Mouse (Mus musculus) megakaryocyte progenitor cell, adult 5-6 weeks (primary cell): Measurements from ENCODE around the gene Kcnip2. TPM values are rescaled to one million over a fixed set of nuclear protein-coding genes. Genes with fewer than 3 reads are reported as not detected.
A peak's percentile ranks its signal among the peaks of the same experiment; 100 is the strongest.

ENCODE experiments used
- ATAC-seq: replicated peaks from 2 replicates; pipeline ENCODE4 v1.8.0; 2016; ENCODE audit warnings: mild to moderate bottlenecking, moderate TSS enrichment, inconsistent platforms; ENCODE audit not compliant: poor library complexity
- total RNA-seq, 2 experiments: library from RNA; stranded (forward) in 1 of 2; stranded (reverse) in 1 of 2; fragments of 157-497, 149-512 nt in 1 of 2; fragments of 200-1000 nt in 1 of 2; gene quantifications; 2 replicates each; pipeline versions ENCODE4 v1.2.3 to v1.2.4; 2015 to 2017

Gene Kcnip2
- total RNA-seq (2015) = 1.5 TPM in 1 of 2 replicates, not detected in the other
- total RNA-seq (2017) = 0.07 TPM in 1 of 2 replicates, not detected in the other

DNA sequence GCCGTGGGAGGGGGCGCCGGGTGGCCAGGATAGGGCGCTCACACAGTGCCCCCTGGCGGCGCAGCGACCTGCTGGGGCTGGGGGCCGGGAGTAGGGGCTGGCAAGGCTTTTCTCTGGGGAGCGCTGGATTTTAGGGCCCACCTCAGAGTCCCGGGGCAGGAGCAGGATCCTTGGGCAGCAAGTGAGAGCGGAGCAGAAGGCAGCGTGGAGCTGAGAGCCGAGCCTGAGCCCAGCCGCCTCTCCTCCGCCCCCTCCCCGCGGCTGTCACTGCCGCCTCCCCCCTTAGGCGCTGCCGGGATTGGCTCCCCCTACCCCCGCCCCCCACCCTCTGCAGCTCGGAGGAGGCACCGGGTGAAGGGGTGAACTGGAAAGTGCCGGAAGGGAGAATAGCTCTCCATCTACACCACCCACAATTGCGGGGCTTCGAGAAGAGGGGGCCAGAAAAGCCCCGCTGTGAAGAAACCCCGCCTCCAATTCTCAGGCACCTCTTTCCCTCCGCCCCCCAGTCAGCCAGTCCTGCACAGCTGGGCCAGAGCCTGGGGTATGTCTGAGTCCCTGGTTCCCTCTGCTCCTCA lies at the start of gene Kcnip2:
Gene Kcnip2 (minus strand): TSS at position 231 of the 575 bp plus-strand sequence.
- no peak for ATAC-seq

DNA sequence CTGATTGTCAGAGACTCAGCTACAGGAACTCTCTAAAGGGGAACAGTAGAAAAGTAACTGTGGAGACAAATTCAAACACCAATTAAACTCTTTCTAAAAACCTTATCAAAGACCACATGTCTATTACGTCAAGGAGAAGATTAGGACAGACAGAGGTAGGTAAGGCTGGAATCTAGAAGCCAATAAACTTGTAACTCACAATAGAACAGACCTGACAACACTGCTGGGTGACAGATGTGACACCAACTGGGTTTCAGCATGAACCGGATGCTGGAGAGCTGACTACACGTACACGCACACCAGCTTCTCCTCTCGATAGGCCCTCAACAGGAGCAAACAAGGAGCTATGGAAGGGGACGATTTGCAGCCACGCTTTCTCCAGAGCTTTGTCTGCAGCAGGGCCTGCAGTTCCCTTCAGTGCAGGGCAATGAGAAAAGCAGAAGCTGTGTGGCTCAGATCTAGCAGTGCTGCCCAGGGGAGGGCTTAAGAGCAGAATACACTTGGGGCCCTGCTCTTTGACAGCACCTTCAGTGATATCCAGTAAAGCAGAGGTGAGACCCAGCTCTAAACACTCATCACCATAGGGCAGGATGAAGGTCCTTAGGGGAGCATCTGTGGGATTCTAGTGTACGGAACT lies 39.5 kb upstream of the Kcnip2 start:
- peak; percentile 31; the same call in 1 of the 2 replicates for ATAC-seq

- ATAC-seq = no peak
Measured at GRCm38 (mm10) chr19:45854521-45854920, 38.7 kb upstream of the Kcnip2 start.

GRCm38 (mm10) chr19:45847733-45848093 lies 31.9 kb upstream of the Kcnip2 start:
- no peak for ATAC-seq

GRCm38 (mm10) chr19:45847016-45847732 lies 31.3 kb upstream of the Kcnip2 start:
- ATAC-seq = peak; percentile 52; the same call in 1 of the 2 replicates

GRCm38 (mm10) chr19:45844209-45844608 lies 28.3 kb upstream of the Kcnip2 start:
- ATAC-seq = no peak

- ATAC-seq = peak; percentile 73
Measured at GRCm38 (mm10) chr19:45843424-45843823, 27.6 kb upstream of the Kcnip2 start.

- ATAC-seq = no peak
Measured at GRCm38 (mm10) chr19:45837050-45837994, 21.5 kb upstream of the Kcnip2 start.

- no peak for ATAC-seq
Measured at GRCm38 (mm10) chr19:45835490-45835889, 19.6 kb upstream of the Kcnip2 start.

GRCm38 (mm10) chr19:45833665-45834064 lies 17.8 kb upstream of the Kcnip2 start:
- ATAC-seq = no peak

DNA sequence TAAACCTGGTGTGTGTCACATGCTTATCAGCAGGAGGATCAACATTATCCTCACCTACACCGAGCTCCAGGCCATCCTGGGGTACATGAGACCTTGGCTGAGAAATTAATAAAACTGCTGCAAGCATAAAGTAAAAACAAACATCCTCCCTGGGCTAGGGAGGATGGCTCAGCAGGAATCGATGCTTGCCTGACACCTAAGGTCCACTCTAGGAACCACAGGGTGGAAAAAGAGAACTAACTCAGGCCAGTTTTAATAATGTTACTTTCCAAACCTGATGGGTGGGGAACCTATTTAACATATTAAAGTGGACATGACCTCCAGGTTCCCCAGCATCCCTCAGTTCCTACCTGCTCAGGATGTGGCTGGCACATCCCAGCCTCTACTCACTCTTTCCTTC lies 14.8 kb upstream of the Kcnip2 start:
- no peak for ATAC-seq

DNA sequence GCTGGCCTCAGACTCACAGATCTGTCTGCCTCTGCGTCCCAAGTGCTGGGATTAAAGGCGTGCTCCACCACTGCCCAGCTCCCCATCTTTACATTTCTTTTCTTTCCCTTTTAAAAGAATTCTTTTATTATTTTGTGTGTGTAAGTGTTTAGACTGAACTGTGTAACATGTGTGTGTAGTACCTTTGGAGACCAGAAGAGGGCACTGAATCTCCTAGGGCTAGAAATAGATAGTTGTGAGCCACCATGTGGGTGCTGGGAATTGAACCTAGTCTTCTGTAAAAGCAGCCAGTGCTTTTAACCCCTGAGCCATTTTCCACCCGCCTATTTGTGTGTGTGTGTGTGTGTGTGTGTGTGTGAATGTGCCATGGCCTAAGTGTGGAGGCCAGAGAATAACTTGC lies 11.9 kb upstream of the Kcnip2 start:
- ATAC-seq = no peak

- no peak for ATAC-seq
Measured at GRCm38 (mm10) chr19:45827125-45827524, 11.3 kb upstream of the Kcnip2 start.

DNA sequence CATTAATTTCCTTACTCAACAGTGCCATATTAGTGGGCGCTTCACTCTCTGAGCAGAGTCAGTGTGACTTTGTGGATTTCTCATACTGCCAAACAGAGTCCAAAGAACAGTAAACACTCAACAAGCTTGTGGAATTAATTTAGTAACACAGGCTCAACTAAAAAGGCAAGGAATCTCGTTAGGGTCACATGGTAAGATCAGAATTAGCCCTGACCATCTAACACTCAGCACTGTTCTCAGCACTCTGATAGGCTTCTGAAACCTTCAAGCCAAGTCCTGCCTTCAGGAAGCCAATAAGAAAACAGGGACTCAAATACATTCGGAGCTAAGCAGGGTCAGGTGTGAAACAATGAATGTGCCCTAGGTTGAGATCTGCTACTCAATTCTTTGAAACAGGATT lies 10.3 kb upstream of the Kcnip2 start:
- no peak for ATAC-seq

GRCm38 (mm10) chr19:45821832-45822231 lies 6.0 kb upstream of the Kcnip2 start:
- no peak for ATAC-seq

GRCm38 (mm10) chr19:45817816-45818490 lies 2.1 kb upstream of the Kcnip2 start:
- ATAC-seq = no peak

GRCm38 (mm10) chr19:45816727-45817126 lies 866 bp upstream of the Kcnip2 start:
- no peak for ATAC-seq

- no peak for ATAC-seq
Measured at GRCm38 (mm10) chr19:45815170-45815569, 691 bp downstream of the Kcnip2 start.

DNA sequence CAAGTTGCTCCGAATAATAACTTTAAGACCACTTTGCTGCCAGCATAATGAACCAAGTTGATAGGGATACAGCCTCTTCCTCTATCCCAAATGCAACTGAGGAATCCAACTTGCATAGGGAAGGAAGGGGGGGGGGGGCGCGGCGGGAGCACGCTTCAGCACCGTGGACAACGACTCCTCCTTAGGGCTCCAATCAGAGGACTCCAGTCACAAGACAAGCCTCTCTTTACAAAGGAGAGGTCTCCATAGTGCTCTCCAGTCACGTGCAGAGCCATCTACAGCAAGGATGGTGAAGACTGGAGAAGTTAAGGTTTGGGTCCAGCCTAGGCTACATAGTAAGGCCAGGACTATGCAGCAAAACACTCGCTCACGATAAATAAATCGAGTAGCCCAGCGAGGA lies 2.1 kb downstream of the Kcnip2 start:
- peak; percentile 63 for ATAC-seq

DNA sequence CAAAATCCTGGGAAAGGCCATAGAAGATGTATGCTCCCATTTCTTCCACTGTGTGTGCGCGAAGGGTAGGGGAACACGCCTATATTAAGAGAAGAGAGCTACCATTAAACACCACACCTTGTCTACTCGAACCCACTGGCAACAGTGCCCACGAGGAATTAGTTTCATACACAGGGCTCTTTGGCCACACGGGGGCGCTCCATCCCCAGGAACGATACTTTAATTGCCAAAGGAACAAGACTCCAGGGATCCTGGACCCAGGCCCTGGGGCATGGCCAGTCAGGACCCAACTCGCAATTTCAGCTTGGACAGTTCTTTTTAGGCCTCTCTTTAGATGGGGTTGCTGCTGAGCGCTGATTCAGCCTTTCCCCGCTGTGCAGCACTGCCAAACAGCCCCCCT lies 2.6 kb downstream of the Kcnip2 start:
- peak; percentile 63 for ATAC-seq
